Mouse (Mus musculus) embryonic facial prominence, embryonic 12.5 days (tissue): Measurements from ENCODE around the gene Glt1d1. TPM values are rescaled to one million over a fixed set of nuclear protein-coding genes. Genes with fewer than 3 reads are reported as not detected.

Experiments
- ATAC-seq: fragments of 200-750 bp; cut with Nextera tagmentation; 2 replicates; pipeline ENCODE4 v1.8.0; 2017; ENCODE audit not compliant: insufficient number of reproducible peaks, insufficient read depth, low FRiP score, low TSS enrichment
- H3K27ac ChIP-seq: fragments of 300-500 bp; sonication (generic); 2 replicates; pipeline ENCODE4 v1.5.1; 2016; ENCODE audit warnings: mild to moderate bottlenecking
- H3K27me3 ChIP-seq: fragments of 300-500 bp; sonication (generic); 2 replicates; pipeline ENCODE4 v1.6.1; 2016; ENCODE audit warnings: mild to moderate bottlenecking, moderate library complexity
- H3K36me3 ChIP-seq: fragments of 300-500 bp; sonication (generic); 2 replicates; pipeline ENCODE4 v1.6.1; 2016; ENCODE audit warnings: mild to moderate bottlenecking
- H3K4me1 ChIP-seq: fragments of 300-500 bp; sonication (generic); 2 replicates; pipeline ENCODE4 v1.6.1; 2016
- H3K4me2 ChIP-seq: fragments of 300-500 bp; sonication (generic); replicated peaks from 2 replicates; pipeline ENCODE4 v1.6.1; 2016; ENCODE audit warnings: mild to moderate bottlenecking, moderate library complexity
- H3K4me3 ChIP-seq: fragments of 300-500 bp; sonication (generic); 2 replicates; pipeline ENCODE4 v1.5.1; 2016; ENCODE audit warnings: mild to moderate bottlenecking
- H3K9ac ChIP-seq: fragments of 300-500 bp; sonication (generic); 2 replicates; pipeline ENCODE4 v1.6.1; 2016; ENCODE audit warnings: mild to moderate bottlenecking, moderate library complexity
- H3K9me3 ChIP-seq: fragments of 300-500 bp; sonication (generic); 2 replicates; pipeline ENCODE4 v1.6.1; 2016; ENCODE audit warnings: mild to moderate bottlenecking, moderate library complexity
- WGBS: fragments of 180-500 bp; shearing (Covaris S2); methylation state at CpG from one replicate; pipeline ENCODE4 v1.1.7; 2016; 5-methylcytosine and 5-hydroxymethylcytosine counted together
- polyA plus RNA-seq: library from polyadenylated mRNA; unstranded; fragments of >200 nt; fragmentation: Nextera tagmentation; extraction: Ambion mirVana; gene quantifications from 2 replicates; pipeline ENCODE4 v1.2.1, GENCODE M21; 2016

Gene Glt1d1
- polyA plus RNA-seq, 1 experiment from 2014 or later = 0.65 TPM

GRCm38 (mm10) chr5:127755594-127755993 lies 123.5 kb downstream of the Glt1d1 start:
- Histone ChIP-seq H3K4me2 (no peak overlapping the region), H3K4me1 (peaks cover 18% of the 10 kb centered on the region), H3K27ac (no peak overlapping the region), H3K36me3 (no peaks in the 10 kb centered on the region), H3K9me3 (no peaks in the 10 kb centered on the region), H3K9ac (no peak overlapping the region), H3K27me3 (no peaks in the 10 kb centered on the region), H3K4me3 (no peak overlapping the region)
- WGBS = 73% methylated on average over 4 of the region's 4 CpGs
- ATAC-seq = no peak

GRCm38 (mm10) chr5:127756011-127756410 lies 123.9 kb downstream of the Glt1d1 start:
- Histone ChIP-seq H3K9ac (no peak overlapping the region), H3K27ac (no peak overlapping the region), H3K4me2 (no peak overlapping the region), H3K27me3 (no peaks in the 10 kb centered on the region), H3K9me3 (no peaks in the 10 kb centered on the region), H3K4me3 (no peak overlapping the region), H3K36me3 (no peaks in the 10 kb centered on the region), H3K4me1 (peaks cover 14% of the 10 kb centered on the region)
- 85% methylated on average over 3 of the region's 3 CpGs for WGBS
- ATAC-seq = no peak

- no peaks in the 10 kb centered on the region for H3K9me3 ChIP-seq
- no peaks in the 10 kb centered on the region for H3K27me3 ChIP-seq
- no peak overlapping the region for H3K27ac ChIP-seq
- WGBS = 88% methylated on average over 4 of the region's 4 CpGs
- H3K9ac ChIP-seq = no peak overlapping the region
- no peak overlapping the region for H3K4me2 ChIP-seq
- peaks cover 5% of the 10 kb centered on the region; the same call in 1 of the 2 replicates for H3K4me1 ChIP-seq
- H3K36me3 ChIP-seq = no peaks in the 10 kb centered on the region
- H3K4me3 ChIP-seq = no peak overlapping the region
- no peak for ATAC-seq
Measured at GRCm38 (mm10) chr5:127756671-127757423, 124.8 kb downstream of the Glt1d1 start.

GRCm38 (mm10) chr5:127758576-127758975 lies 126.5 kb downstream of the Glt1d1 start:
- H3K9ac ChIP-seq = no peak overlapping the region
- no peaks in the 10 kb centered on the region for H3K27me3 ChIP-seq
- no peaks in the 10 kb centered on the region for H3K9me3 ChIP-seq
- H3K4me3 ChIP-seq = no peak overlapping the region
- 76% methylated on average over 4 of the region's 4 CpGs for WGBS
- H3K4me2 ChIP-seq = no peak overlapping the region
- H3K4me1 ChIP-seq = no peaks in the 10 kb centered on the region
- no peak for ATAC-seq
- H3K36me3 ChIP-seq = no peaks in the 10 kb centered on the region
- no peak overlapping the region for H3K27ac ChIP-seq

Other genes with a start within 250 kb of the Glt1d1 start
- 25.8 and 26.1 TPM in 2 replicates for gene Slc15a4, start 635 bp downstream of the Glt1d1 start, polyA plus RNA-seq